Mouse (Mus musculus) brain, embryonic 14.5 days (tissue): ENCODE data around the gene Ank2.

Experiments
- CTCF ChIP-seq: fragments of 200-500 bp; IDR thresholded peaks from 2 replicates; pipeline ENCODE4 v1.5.1; 2012; ENCODE audit warnings: inconsistent platforms, mild to moderate bottlenecking, moderate library complexity, borderline replicate concordance; ENCODE audit not compliant: insufficient read depth, insufficient read length; ENCODE audit errors: extremely low read depth
- POLR2A ChIP-seq: fragments of 200-500 bp; IDR thresholded peaks from 2 replicates; pipeline ENCODE4 v1.6.1; 2012; ENCODE audit warnings: mild to moderate bottlenecking, inconsistent platforms, borderline replicate concordance; ENCODE audit not compliant: poor library complexity, insufficient read depth, insufficient read length, severe bottlenecking; ENCODE audit errors: extremely low read depth

DNA sequence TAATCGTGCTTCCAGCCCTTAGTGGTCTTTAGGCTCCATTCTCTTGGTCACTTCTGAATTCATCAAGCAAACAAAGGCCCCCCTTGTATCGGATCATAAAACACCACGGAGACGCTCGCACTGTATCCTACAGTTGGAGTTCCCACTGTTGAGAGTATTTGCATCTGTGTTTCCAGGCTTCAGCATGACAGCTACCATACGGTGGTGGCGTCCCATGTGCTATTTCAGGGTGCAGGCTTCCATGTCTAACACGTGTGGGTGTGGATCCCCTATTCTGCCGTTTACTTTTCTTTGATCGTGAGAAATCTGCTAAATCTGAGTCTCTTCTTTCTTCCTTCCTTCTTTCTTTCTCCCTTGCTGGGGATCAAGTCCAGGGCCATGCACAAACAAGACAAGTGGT is 14.0 kb downstream of the Ank2 start:
- TF ChIP-seq CTCF (no peak), POLR2A (no peak)
